Mouse (Mus musculus) testis, adult 2 months (tissue): ENCODE measurements around the gene P4ha2.

Experiments
- CTCF ChIP-seq: fragments of 200-500 bp; IDR thresholded peaks from 2 replicates; pipeline ENCODE4 v1.5.1; 2012; ENCODE audit warnings: low read depth, mild to moderate bottlenecking, inconsistent platforms, low read length, moderate library complexity; ENCODE audit not compliant: control insufficient read depth, insufficient read depth, insufficient replicate concordance
- POLR2A ChIP-seq: fragments of 200-500 bp; IDR thresholded peaks from 2 replicates; pipeline ENCODE4 v1.6.1; 2012; ENCODE audit warnings: low read depth, mild to moderate bottlenecking, inconsistent platforms, low read length, moderate library complexity; ENCODE audit not compliant: control insufficient read depth

DNA sequence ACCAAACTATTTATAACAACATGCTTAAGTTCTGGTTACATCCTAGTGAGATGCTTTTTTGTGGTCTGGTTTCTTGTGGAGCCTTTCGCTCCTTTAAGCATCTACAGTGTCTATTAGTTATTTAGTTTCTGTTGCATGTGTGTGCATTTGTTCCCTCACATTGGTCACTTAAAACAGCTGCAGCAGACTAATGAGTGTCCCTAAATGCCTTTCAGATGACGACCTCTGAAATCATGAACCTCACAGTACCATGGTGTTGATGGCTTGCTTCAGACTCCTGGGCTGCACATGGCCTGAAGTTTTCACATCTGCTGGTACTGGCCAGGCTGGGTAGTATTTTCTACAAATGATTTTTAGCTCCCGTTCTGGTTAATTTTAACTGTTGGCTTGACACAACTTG, 53.1 kb downstream of the P4ha2 start:
- TF ChIP-seq POLR2A (no peak), CTCF (no peak)
